Mouse (Mus musculus) erythroblast, embryonic 14.5 days (primary cell): Measurements from ENCODE around the gene Mtr. TPM values are rescaled to one million over a fixed set of nuclear protein-coding genes. Genes with fewer than 3 reads are reported as not detected.

Experiments
- H3K27me3 ChIP-seq: 2 replicates; pipeline ENCODE4 v1.6.1; 2012; ENCODE audit warnings: inconsistent platforms; ENCODE audit not compliant: control insufficient read depth
- H3K36me3 ChIP-seq: 2 replicates; pipeline ENCODE4 v1.6.1; 2012; ENCODE audit warnings: mild to moderate bottlenecking, inconsistent platforms; ENCODE audit not compliant: control insufficient read depth
- H3K4me1 ChIP-seq: 2 replicates; pipeline ENCODE4 v1.6.1; 2012; ENCODE audit warnings: inconsistent platforms; ENCODE audit not compliant: control insufficient read depth
- H3K4me3 ChIP-seq: replicated peaks from 2 replicates; pipeline ENCODE3; 2012; ENCODE audit warnings: moderate library complexity, mild to moderate bottlenecking, inconsistent platforms
- H3K9me3 ChIP-seq: 2 replicates; pipeline ENCODE4 v1.6.1; 2012; ENCODE audit warnings: low read length, inconsistent platforms, mixed read lengths; ENCODE audit not compliant: control insufficient read depth
- GATA1 ChIP-seq: IDR thresholded peaks from 2 replicates; pipeline ENCODE4 v1.6.1; 2012; ENCODE audit warnings: low read length, inconsistent platforms, mixed read lengths
- TAL1 ChIP-seq: IDR thresholded peaks from 3 replicates; pipeline ENCODE4 v1.6.1; 2012; ENCODE audit warnings: low read length, inconsistent platforms, mixed read lengths
- polyA plus RNA-seq: library from polyadenylated mRNA; stranded (reverse); fragments of >175 nt; gene quantifications from 2 replicates; pipeline ENCODE4 v1.2.3, GENCODE M21; 2012

The Mtr gene
- polyA plus RNA-seq, 1 experiment: 0.55 TPM

DNA sequence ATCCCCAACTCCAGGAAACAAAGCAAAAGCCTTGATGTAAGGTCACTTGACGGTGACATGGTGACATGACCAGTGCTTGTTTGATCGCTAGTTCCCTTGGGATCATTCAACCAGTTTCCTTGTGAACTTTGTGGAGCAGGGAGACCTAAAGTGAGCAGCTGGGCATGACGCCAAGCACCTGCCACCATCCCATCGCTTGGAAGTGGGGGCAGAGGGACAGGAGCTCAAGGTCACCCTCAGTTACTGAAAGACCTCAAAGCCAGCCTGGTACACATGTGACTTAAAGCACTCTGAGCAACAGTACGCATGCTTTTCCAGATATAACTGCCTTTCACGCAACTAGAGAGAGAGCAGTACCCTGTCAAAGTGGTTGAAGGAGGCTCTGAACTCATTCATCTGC, 16.8 kb upstream of the Mtr start:
- H3K9me3 ChIP-seq: no peaks in the 10 kb centered on the region
- H3K27me3 ChIP-seq: no peaks in the 10 kb centered on the region
- H3K4me3 ChIP-seq: no peak overlapping the region
- TF ChIP-seq TAL1: no peak
- TF ChIP-seq GATA1: no peak
- H3K4me1 ChIP-seq: no peaks in the 10 kb centered on the region
- H3K36me3 ChIP-seq: no peaks in the 10 kb centered on the region

DNA sequence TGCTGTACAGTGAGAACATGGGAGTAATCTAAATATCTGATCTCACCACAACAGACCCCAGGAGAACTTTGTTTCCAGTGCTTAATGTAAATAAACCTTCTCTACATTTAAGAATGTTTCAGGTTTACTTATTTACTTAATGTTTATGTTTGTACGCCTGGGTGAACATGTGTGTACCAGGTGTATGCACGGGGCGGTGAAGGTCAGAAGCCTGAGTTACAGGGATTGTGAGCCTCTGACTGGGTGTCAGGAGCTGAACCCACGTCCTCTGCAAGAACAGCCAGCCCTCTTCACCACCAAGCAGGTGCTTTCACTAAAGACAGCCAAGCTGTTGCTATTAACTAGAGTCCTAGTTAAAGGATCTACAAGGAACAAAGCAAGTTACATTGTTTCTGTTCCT, 16.3 kb upstream of the Mtr start:
- no peaks in the 10 kb centered on the region for H3K9me3 ChIP-seq
- H3K27me3 ChIP-seq: no peaks in the 10 kb centered on the region
- H3K4me3 ChIP-seq: no peak overlapping the region
- no peak for TF ChIP-seq GATA1
- TF ChIP-seq TAL1: no peak
- no peaks in the 10 kb centered on the region for H3K4me1 ChIP-seq
- H3K36me3 ChIP-seq: no peaks in the 10 kb centered on the region

DNA sequence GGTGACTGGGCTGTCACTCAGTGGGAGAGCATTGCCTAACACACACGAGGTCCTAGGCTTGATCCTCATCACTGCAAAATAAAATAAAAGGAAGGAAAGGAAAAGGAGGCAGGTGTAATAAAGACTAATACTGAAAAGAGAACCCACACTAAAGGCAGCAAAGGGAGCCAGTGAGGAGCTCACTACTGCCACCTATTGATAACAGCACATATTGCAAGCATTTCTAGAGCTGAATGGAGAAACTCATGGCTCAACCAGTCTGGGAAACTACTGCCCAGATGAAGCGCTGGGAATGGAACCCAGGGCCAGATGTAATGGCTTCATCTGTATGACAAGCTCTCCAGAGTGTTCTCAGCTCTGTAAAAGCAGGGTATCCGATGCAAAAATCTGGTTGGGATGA, 15.0 kb upstream of the Mtr start:
- no peaks in the 10 kb centered on the region for H3K36me3 ChIP-seq
- H3K27me3 ChIP-seq: no peaks in the 10 kb centered on the region
- no peaks in the 10 kb centered on the region for H3K9me3 ChIP-seq
- H3K4me3 ChIP-seq: no peak overlapping the region
- TF ChIP-seq TAL1: no peak
- TF ChIP-seq GATA1: no peak
- H3K4me1 ChIP-seq: no peaks in the 10 kb centered on the region

DNA sequence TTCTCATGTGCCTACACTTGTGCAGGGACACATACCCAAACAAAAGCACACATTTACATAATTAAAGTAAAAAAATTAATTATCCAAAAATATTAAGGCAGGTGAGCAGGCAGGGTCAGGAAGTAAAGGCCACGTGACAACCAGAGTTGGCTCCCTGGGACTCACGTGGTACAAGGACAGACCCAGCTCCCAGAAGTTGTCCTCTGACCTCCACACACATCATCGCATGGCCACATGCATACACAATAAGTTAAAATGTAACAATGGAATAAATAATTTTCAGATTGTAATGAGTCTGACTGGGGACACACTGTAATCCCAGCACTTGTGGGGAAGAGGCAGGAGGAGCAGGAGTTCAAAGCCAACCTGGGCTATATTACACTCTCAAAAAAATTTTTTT, 10.1 kb upstream of the Mtr start:
- H3K9me3 ChIP-seq: no peaks in the 10 kb centered on the region
- H3K36me3 ChIP-seq: no peaks in the 10 kb centered on the region
- no peaks in the 10 kb centered on the region for H3K27me3 ChIP-seq
- no peak for TF ChIP-seq TAL1
- no peak overlapping the region for H3K4me3 ChIP-seq
- no peaks in the 10 kb centered on the region for H3K4me1 ChIP-seq

DNA sequence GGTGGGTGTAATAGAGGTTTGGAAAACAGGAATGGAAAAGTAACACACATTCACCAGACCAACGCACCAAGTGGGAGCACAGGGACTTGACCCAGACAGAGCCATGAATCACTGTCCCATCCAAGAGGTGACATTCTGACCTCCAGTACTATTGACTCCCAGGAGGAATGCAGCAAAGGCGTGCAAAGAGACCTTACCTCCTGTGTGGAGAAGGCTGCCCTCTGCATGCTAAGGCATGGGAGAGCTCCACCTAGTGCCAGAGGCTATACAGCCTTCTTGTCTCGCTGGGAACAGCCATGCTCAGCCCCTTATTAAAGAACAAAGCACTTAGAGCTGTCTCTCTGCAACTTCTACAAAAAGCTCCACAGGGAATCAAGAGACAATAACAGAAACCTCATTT, 9.2 kb upstream of the Mtr start:
- TF ChIP-seq TAL1 (no peak), GATA1 (no peak)
- no peaks in the 10 kb centered on the region for H3K4me1 ChIP-seq
- H3K27me3 ChIP-seq: no peaks in the 10 kb centered on the region
- no peak overlapping the region for H3K4me3 ChIP-seq
- H3K36me3 ChIP-seq: no peaks in the 10 kb centered on the region
- no peaks in the 10 kb centered on the region for H3K9me3 ChIP-seq

DNA sequence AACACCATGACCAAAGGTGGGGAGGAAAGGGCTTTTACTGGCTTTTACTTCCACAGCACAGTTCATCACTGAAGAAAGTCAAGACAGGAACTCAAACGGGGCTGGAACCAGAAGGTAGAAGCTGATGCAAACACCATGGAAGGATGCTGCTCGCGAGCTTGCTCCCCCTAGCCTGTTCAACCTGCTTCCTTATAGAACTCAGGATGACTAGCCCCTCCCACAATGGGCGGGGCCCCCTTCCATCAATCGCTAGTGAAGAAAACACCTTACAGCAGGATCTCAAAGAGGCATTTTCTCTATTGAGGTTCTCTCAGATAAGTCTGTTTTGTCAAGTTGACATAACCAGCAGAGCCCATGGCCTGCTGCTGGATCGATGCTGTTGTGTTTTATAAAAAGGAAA, 6.1 kb upstream of the Mtr start:
- no peaks in the 10 kb centered on the region for H3K36me3 ChIP-seq
- H3K4me3 ChIP-seq: no peak overlapping the region
- H3K4me1 ChIP-seq: peaks cover 3% of the 10 kb centered on the region
- no peaks in the 10 kb centered on the region for H3K27me3 ChIP-seq
- no peak for TF ChIP-seq GATA1
- no peak for TF ChIP-seq TAL1
- H3K9me3 ChIP-seq: peaks cover 11% of the 10 kb centered on the region

DNA sequence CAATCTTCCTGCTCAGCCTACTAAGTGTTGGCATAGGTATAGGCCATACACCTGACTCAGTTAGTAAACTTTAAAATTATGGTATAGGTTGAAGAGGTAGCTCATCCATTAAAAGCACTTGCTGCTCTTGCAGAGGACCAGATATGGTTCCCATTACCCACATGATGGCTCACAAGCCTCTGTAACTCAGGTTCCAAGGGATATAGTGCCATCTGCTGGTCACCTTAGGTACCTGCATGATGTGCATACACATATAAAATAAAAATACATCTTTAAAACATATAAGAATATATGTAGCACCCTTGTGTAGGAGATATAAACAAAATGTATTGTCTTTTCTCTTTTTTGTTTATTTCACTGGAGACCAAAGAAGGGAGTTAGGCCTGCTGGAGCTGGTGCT, 3.6 kb upstream of the Mtr start:
- Histone ChIP-seq H3K4me1 (peaks cover 15% of the 10 kb centered on the region), H3K4me3 (no peak overlapping the region)
- TF ChIP-seq TAL1: no peak
- TF ChIP-seq GATA1: no peak

DNA sequence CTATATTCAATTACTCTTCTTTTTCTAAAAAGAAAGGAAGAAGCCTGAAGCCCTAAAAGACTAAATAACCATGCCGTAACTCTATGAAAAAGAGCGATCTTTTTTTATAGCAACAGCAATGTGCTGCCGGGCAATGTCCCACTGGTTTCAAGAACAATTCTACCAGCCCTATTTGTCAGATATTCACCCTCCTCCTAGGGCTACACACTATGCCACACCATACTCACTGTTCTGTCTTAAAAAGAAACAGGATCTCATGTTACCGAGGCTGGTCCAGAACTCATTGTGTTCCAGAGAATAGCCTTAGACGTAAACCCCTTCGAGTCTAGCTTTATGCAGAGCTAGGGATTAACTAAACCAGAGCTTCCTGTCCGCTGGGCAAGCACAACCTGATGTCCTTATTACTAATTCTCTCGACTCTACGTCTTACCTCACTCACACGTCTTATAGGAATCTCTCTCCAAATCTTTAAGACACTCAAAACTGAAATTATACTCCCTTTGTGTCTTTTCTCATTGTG, 982 bp downstream of the Mtr start:
- Histone ChIP-seq H3K9me3 (peaks cover 11% of the 10 kb centered on the region), H3K27me3 (no peaks in the 10 kb centered on the region), H3K4me3 (peak overlapping the region; percentile 91), H3K36me3 (peaks cover 23% of the 10 kb centered on the region), H3K4me1 (peaks cover 28% of the 10 kb centered on the region)
- no peak for TF ChIP-seq TAL1
- TF ChIP-seq GATA1: no peak

More for the DNA sequence above, 3.6 kb upstream of the Mtr start:
- H3K36me3 ChIP-seq: no peaks in the 10 kb centered on the region
- H3K27me3 ChIP-seq: no peaks in the 10 kb centered on the region
- H3K9me3 ChIP-seq: peaks cover 11% of the 10 kb centered on the region

DNA sequence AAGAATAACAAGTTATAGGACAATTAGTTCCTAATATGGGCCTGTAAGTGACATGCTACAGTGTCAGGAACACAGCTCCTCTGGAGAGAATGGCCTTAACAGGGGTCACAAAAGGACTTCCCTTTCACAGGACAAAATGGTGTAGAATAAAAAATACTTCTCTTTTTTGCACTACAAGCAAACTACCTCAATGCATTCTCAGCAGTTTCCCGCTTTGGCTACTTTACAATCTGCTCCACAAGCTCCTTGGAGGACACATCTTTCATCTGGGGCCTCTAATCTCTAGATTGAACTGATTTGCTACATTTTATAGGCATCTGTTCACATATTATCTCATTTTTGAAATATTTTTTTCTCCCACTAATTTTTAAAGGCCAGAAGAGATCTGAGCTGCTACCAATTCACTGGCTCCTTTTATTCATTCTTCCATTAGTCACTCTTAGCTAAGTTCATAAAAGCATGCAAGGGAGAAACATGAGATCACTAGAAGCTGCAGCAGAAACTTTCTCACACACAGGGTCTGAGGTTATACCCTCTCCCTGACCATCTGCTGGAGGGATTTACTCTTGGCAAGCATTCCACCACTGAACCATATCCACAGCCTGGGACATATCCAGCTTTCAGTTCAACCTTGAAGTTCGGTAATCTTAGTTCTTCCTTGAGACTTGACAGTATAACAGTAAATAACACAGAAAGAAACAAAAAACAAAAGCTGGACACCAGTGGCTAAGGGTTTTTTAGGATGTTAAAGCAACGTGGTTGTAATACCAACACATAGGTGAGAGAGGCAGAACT, 1.8 kb downstream of the Mtr start:
- TF ChIP-seq TAL1 (no peak), GATA1 (no peak)
- H3K9me3 ChIP-seq: peaks cover 8% of the 10 kb centered on the region
- H3K4me3 ChIP-seq: peak overlapping the region; percentile 91
- H3K27me3 ChIP-seq: no peaks in the 10 kb centered on the region
- H3K4me1 ChIP-seq: peaks cover 32% of the 10 kb centered on the region
- H3K36me3 ChIP-seq: peaks cover 31% of the 10 kb centered on the region
